Mouse (Mus musculus): ENCODE data around the gene Rala. TPM values are rescaled to one million over a fixed set of nuclear protein-coding genes. Genes with fewer than 3 reads are reported as not detected.
A peak's percentile ranks its signal among the peaks of the same experiment; 100 is the strongest.
"Not testable (repeated sequence)": the region's sequence is repeated elsewhere in the genome, so short reads cannot be mapped to it uniquely, and the experiment has no call there.

Rala gene
- total RNA-seq (2021): 62.3 and 76.0 TPM in 2 replicates
- long read RNA-seq, transcript Rala-201 (5 exons, 2,688 nt): major isoform, 102 of 114 reads
- long read RNA-seq, partial matches to known transcripts: 6 of 114 reads
- long read RNA-seq, other reads (novel, unspliced or antisense): 6 of 114 reads

DNA sequence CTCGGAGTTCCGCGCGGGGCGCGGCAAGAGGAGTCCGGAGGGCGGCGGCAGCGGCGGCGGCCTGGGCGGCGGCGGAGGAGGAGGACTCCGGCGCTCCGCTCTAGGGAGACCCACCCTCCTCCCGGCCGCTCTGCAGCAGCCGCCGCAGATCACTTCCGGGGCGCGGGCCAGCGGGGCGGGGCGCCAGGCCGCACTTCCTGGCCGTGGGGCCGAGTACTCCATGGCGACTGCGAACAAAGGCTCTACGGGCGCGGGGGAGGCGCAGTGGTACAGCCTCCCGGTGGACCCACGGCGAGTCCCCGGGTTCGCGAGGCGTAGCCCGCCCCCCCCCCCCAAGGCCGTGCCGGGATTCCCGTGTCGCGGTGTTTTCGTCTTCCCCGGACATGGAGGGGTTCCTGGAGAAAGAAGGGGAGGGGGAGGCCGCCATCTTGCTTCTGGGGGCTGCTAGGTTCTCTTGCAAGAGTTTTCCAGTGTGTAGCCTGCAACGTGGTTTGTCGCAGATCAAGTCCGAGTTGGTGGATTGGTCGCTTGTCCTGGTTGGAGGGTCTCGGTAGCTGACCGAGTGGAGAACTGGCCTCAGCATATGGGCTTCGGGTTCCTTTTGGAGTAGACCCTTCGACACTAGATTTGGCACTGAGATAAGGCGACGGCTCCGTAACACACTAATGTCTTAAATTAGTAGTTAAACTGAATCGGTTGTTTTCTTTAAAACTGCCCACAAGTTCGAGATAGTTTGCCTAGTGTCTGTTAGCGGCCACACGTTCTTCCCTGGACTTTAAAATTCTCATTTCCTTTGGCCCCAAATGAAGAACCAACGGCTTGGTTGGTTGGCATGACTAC is at the start of gene Rala:
Gene Rala, minus strand, starts transcription at position 162 of the 840 bp plus-strand sequence.
- peak; percentile 96 for DNase-seq

GRCm38 (mm10) chr13:17993515-17993847 is 49.4 kb upstream of the Rala start:
- no peak for DNase-seq

- peak; percentile 96 for DNase-seq
Measured at GRCm38 (mm10) chr13:17992697-17993514, 48.9 kb upstream of the Rala start, which contains the start of gene Yae1d1. Gene Yae1d1, minus strand, starts transcription at chr13:17993349.

- no peak for DNase-seq
Measured at GRCm38 (mm10) chr13:17992009-17992408, 48.0 kb upstream of the Rala start.

DNA sequence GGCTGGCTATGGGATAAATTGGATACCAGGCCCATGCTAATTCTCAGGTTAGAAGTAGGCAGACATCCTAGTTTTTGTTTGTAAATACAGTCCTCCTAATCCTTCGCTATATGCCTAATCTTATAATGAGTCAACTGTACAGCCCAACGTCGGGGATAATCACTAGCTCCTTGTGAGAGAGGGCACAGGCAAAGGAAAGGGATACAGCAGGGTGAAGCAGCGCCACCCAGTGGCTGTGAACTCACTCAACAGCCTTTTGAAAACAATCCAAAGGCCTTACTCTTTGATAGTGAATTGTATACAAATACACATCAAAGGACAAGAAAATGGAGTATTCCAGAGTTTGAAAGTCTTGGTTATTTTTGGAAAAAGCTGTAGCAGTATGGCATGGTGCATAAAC is 39.2 kb upstream of the Rala start:
- peak; percentile 75 for DNase-seq

- DNase-seq: no peak
Measured at GRCm38 (mm10) chr13:17982634-17983033, 38.6 kb upstream of the Rala start.

GRCm38 (mm10) chr13:17976854-17977739 is 33.1 kb upstream of the Rala start:
- DNase-seq: no peak

DNA sequence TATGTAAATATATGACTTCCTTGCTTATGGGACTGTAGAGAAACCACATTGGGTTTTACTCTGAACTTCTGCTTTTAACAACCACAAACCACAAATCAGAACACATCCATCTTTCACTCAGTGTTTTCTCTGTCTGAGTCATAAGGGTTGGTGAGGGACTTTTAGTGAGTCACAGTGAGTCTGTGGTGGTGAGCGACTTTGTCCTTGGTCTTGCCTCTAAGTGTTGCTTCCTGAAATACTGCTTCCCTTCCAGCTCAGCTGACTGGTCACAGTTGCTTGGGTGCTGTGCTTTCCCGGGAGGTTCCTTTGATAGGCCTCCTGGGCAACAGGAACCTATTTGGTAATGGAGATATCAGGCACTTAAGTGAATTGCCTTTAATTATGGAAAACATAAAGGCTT is 31.9 kb upstream of the Rala start:
- DNase-seq: peak; percentile 27

- no peak for DNase-seq
Measured at GRCm38 (mm10) chr13:17975457-17975856, 31.4 kb upstream of the Rala start.

DNA sequence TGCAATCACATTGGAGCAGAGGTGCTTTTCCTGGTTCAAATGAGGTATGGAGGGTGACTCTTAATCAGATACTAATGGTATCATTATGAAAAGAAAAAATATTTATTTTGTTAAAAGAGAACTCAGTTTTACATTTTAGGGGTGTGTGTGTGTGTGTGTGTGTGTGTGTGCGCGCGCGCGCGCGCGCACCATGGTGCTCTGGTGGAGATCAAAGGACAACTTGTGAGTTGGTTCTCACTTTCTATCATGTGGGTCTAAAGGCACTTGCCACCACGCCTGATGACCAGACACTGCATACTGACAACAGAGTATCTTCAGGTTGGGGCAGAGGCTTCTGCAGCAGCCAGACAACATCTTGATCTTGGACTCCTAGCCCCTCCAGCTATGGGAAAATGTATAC is 30.7 kb upstream of the Rala start:
- DNase-seq: no peak

- DNase-seq: no peak
Measured at GRCm38 (mm10) chr13:17960613-17961012, 16.6 kb upstream of the Rala start.

GRCm38 (mm10) chr13:17954282-17954681 is 10.2 kb upstream of the Rala start:
- no peak for DNase-seq

- DNase-seq: not testable (repeated sequence)
Measured at GRCm38 (mm10) chr13:17950581-17950980, 6.5 kb upstream of the Rala start.

- no peak for DNase-seq
Measured at GRCm38 (mm10) chr13:17949555-17949954, 5.5 kb upstream of the Rala start.

DNA sequence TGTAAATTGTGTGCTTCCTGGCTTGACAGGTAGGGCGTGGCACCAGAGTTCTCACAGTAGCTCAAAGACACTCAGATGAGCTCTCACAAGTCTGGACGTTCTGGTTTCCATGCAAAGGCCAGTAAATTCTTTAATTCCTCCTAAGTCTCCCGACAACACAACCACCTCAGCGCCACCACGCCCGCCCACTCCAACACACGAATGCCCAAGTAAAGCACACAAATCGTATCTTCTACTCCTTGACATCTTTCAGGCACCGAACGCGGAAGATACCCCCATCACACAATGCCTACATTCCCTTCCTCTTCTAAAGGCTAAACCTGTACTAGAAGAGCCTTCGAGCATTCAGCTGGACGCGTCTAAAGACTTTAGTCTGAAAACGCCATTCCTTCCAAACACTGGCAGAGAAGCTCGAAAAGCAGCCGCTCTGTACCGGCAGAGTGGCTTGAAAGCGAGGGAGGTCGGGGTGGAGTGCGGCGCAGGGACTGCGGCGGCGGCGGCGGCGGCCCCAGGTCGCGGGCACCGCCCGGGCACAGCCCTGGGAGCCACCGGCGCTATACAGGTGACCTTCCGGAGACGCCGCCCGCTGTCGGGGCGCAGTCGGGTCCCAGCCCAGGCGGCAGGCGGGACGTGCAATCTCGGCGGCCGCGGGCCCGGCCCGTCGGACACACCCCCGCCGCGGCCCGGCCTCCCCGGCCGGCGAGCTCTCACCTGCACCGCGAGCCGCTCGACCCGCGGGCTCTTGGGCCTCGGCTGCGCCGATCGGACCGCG is 547 bp downstream of the Rala start:
- peak; percentile 8 for DNase-seq

GRCm38 (mm10) chr13:17942338-17942737 is 1.7 kb downstream of the Rala start:
- DNase-seq: no peak

GRCm38 (mm10) chr13:17907309-17907708 is 36.7 kb downstream of the Rala start:
- DNase-seq: no peak

- DNase-seq: no peak
Measured at GRCm38 (mm10) chr13:17901474-17901873, 42.6 kb downstream of the Rala start.

- no peak for DNase-seq
Measured at GRCm38 (mm10) chr13:17900641-17901040, 43.4 kb downstream of the Rala start.

DNA sequence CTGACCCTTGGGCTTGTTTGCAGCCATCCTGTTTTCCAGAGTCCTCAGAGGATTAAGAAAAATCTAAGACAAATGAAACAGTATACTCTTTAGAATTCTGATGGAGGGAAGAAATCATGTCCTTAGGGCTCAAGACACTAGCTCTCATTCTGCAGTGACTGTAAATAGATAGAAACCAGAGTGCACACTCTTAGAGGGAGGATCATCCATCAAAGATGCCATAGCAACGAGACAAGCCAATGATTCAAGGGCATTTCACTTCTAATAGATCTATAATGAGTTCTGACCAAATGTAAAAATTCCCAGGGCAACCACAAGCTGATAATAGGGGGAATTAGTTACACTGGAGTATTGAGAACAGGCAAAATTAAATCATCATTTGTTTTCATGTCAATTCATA is 47.0 kb downstream of the Rala start:
- DNase-seq: no peak

- no peak for DNase-seq
Measured at GRCm38 (mm10) chr13:17891545-17891944, 52.5 kb downstream of the Rala start.

All from adrenal gland, postnatal 25 days (tissue).